Comparison of ENCODE assay signal across 26 mouse cellular contexts in genomic region chr10:13587914-13588313, GRCm38 (mm10). TPM values are rescaled to one million over a fixed set of nuclear protein-coding genes. Genes with fewer than 3 reads are reported as not detected.
DNase-seq lines count a peak whose midpoint lies in the region; ATAC-seq and TF ChIP-seq lines count a peak whose summit lies in the region.
"Had no signal": no experiment of that assay in that cellular context is flagged by ENCODE, and none has a peak within 500 bp of the region (broad histone marks: within the 10 kb centered on the region; RNA-seq: fewer than 3 reads in every experiment).

No protein-coding gene starts in this region.

- DNase-seq in frontal cortex, postnatal 14 days (ENCODE audit: low spot score in 2 of 2), result no peak
- peak; percentile 76 for DNase-seq in right cerebral cortex, adult 18-20 months
- DNase-seq in right cerebral cortex, postnatal 14 days, result no peak
- no peak for DNase-seq in left cerebral cortex, adult 2 months (ENCODE audit: extremely low spot score in 1 of 2, low spot score in 2 of 2)
- no peak for DNase-seq in urinary bladder, postnatal 4 days (ENCODE audit: low spot score in 2 of 2)
- no peak for DNase-seq in adrenal gland, adult 18-20 months (ENCODE audit: low spot score in 2 of 2)
- DNase-seq: adrenal gland, adult 8-10 months; cerebellum, adult 2 months; cerebellum, postnatal 25 days; gastrocnemius, postnatal 10 days; kidney, adult 11 months; kidney, postnatal 36 days; liver, postnatal 0 days; thymus, adult 18-20 months; thymus, postnatal 36 days had no signal

- intact Hi-C loops in left cerebral cortex, adult 2 months (cut with DNase I), result loop anchor here (5.0 kb wide), 4 partner anchors 84 to 259 kb away; no protein-coding TSS in a partner anchor

- H3K4me3 ChIP-seq in left cerebral cortex, adult 2 months, result no peak overlapping the region
- H3K4me3 ChIP-seq: hindbrain, embryonic 10.5 days; kidney, embryonic 15.5 days; limb, embryonic 12.5 days; midbrain, embryonic 15.5 days; stomach, embryonic 15.5 days had no signal

- no peak for TF ChIP-seq CTCF in left cerebral cortex, adult 2 months (IDR thresholded peaks at IDR 0.05)

- H3K27ac ChIP-seq in left cerebral cortex, adult 2 months, result peak overlapping the region; percentile 80
- H3K27ac ChIP-seq: hindbrain, embryonic 10.5 days; hindbrain, postnatal 0 days; kidney, embryonic 15.5 days; limb, embryonic 12.5 days; macrophage; midbrain, embryonic 15.5 days; stomach, embryonic 15.5 days had no signal

- peak; percentile 95 for ATAC-seq in frontal cortex, adult (ENCODE audit: low TSS enrichment)
- ATAC-seq: forebrain, embryonic 16.5 days; hindbrain, postnatal 0 days; liver, postnatal 0 days; lung, postnatal 0 days; midbrain, embryonic 15.5 days; Patski had no signal

RNA-seq across cellular contexts. Expression of gene Pex3, which starts 35.0 kb away (rescaled TPM):
- total RNA-seq in left cerebral cortex, adult 2 months (2021), result 10 to 100 TPM; 29.8 to 31.6 TPM
- total RNA-seq in adrenal gland, adult 18-20 months (2021), result 10 to 100 TPM; 30.0 to 40.5 TPM

RNA-seq across cellular contexts. Expression of gene Adat2, which starts 35.2 kb away (rescaled TPM):
- total RNA-seq in left cerebral cortex, adult 2 months (2021), result 1 to 10 TPM; 7.9 to 8.4 TPM
- 1 to 10 TPM; 2.1 to 3.5 TPM for total RNA-seq in adrenal gland, adult 18-20 months (2021)
